Mouse (Mus musculus) MEL (cell line): ENCODE results near the gene Napepld. TPM values are rescaled to one million over a fixed set of nuclear protein-coding genes. Genes with fewer than 3 reads are reported as not detected.

Source experiments
- DNase-seq: peaks from one replicate; pipeline ENCODE4 v3.0.0; 2011; ENCODE audit warnings: low read depth, low spot score
- H3K27ac ChIP-seq: 2 replicates; pipeline ENCODE4 v1.5.1; 2012; ENCODE audit warnings: low read depth, mild to moderate bottlenecking, control low read depth, low read length, moderate library complexity; ENCODE audit not compliant: control insufficient read depth
- H3K27me3 ChIP-seq, 2 experiments: fragments of 150-350 bp in 1 of 2; sonication (generic) in 1 of 2; 2 replicates each; pipeline ENCODE4 v1.6.1; 2012; ENCODE audit warnings: low read length in 2 of 2, mild to moderate bottlenecking in 2 of 2, improper control_type of control experiment in 1 of 2, moderate library complexity in 1 of 2; ENCODE audit not compliant: insufficient read depth in 2 of 2, control insufficient read depth in 1 of 2
- H3K36me3 ChIP-seq, 2 experiments: 2 replicates each; pipeline ENCODE4 v1.6.1; 2012 to 2014; ENCODE audit warnings: low read length in 2 of 2, improper control_type of control experiment in 1 of 2, inconsistent platforms in 1 of 2, mild to moderate bottlenecking in 1 of 2; ENCODE audit not compliant: insufficient read depth in 2 of 2, control insufficient read depth in 1 of 2
- H3K4me1 ChIP-seq, 2 experiments: fragments of 150-350 bp in 1 of 2; sonication (generic) in 1 of 2; 2 replicates each; pipeline ENCODE4 v1.6.1; 2012; ENCODE audit warnings: low read length in 2 of 2, improper control_type of control experiment in 1 of 2, mild to moderate bottlenecking in 1 of 2; ENCODE audit not compliant: insufficient read depth in 2 of 2, control insufficient read depth in 1 of 2
- H3K4me3 ChIP-seq, 2 experiments: fragments of 150-350 bp in 1 of 2; sonication (generic) in 1 of 2; 2 replicates each; pipeline ENCODE4 v1.5.1; 2012; ENCODE audit warnings: low read depth in 2 of 2, low read length in 2 of 2, mild to moderate bottlenecking in 2 of 2, moderate library complexity in 2 of 2, control low read depth in 1 of 2, improper control_type of control experiment in 1 of 2; ENCODE audit not compliant: control insufficient read depth in 1 of 2, insufficient read depth in 1 of 2
- H3K79me2 ChIP-seq: 2 replicates; pipeline ENCODE4 v1.6.1; 2012; ENCODE audit warnings: mild to moderate bottlenecking, low read length, moderate library complexity; ENCODE audit not compliant: control insufficient read depth, poor library complexity, insufficient read depth
- H3K9ac ChIP-seq: 2 replicates; pipeline ENCODE4 v1.6.1; 2012; ENCODE audit warnings: low read depth, mild to moderate bottlenecking, control low read depth, low read length, moderate library complexity; ENCODE audit not compliant: control insufficient read depth, poor library complexity, severe bottlenecking
- H3K9me3 ChIP-seq: fragments of 150-350 bp; sonication (generic); replicated peaks from 2 replicates; pipeline ENCODE4 v1.6.1; 2012; ENCODE audit warnings: mild to moderate bottlenecking, low read length, improper control_type of control experiment, moderate library complexity; ENCODE audit not compliant: insufficient read depth
- BHLHE40 ChIP-seq: IDR thresholded peaks from 2 replicates; pipeline ENCODE4 v1.6.1; 2012; ENCODE audit warnings: low read depth, mild to moderate bottlenecking, inconsistent platforms, low read length, improper control_type of control experiment, borderline replicate concordance
- CTCF ChIP-seq, 3 experiments: IDR thresholded peaks in 2 of 3; conservative IDR thresholded peaks in 1 of 3; 2 replicates each; pipeline ENCODE4 v1.5.1; 2011 to 2012; ENCODE audit warnings: low read length in 3 of 3, low read depth in 2 of 3, mild to moderate bottlenecking in 2 of 3, improper control_type of control experiment in 1 of 3, inconsistent platforms in 1 of 3, mixed read lengths in 1 of 3, moderate library complexity in 1 of 3; ENCODE audit not compliant: control insufficient read depth in 1 of 3, insufficient read depth in 1 of 3, poor library complexity in 1 of 3, severe bottlenecking in 1 of 3
- E2F4 ChIP-seq: IDR thresholded peaks from 2 replicates; pipeline ENCODE4 v1.6.1; 2011; ENCODE audit warnings: low read depth, low read length, improper control_type of control experiment, borderline replicate concordance
- ELF1 ChIP-seq: IDR thresholded peaks from 2 replicates; pipeline ENCODE4 v1.6.1; 2014; ENCODE audit warnings: low read depth, mild to moderate bottlenecking, inconsistent platforms, low read length, improper control_type of control experiment, moderate library complexity
- EP300 ChIP-seq, 2 experiments: IDR thresholded peaks; 2 replicates each; pipeline ENCODE4 v1.6.1; 2011; ENCODE audit warnings: improper control_type of control experiment in 2 of 2, low read length in 2 of 2, low read depth in 1 of 2, mild to moderate bottlenecking in 1 of 2
- JUND ChIP-seq: IDR thresholded peaks from 2 replicates; pipeline ENCODE4 v1.6.1; 2011; ENCODE audit warnings: low read depth, mild to moderate bottlenecking, improper control_type of control experiment, low read length
- MAX ChIP-seq: IDR thresholded peaks from 2 replicates; pipeline ENCODE4 v1.6.1; 2011; ENCODE audit warnings: low read length, improper control_type of control experiment
- MAZ ChIP-seq: IDR thresholded peaks from 2 replicates; pipeline ENCODE4 v1.6.1; 2012; ENCODE audit warnings: low read depth, mild to moderate bottlenecking, inconsistent platforms, low read length, improper control_type of control experiment
- MYB ChIP-seq: IDR thresholded peaks from 2 replicates; pipeline ENCODE4 v1.6.1; 2011; ENCODE audit warnings: mild to moderate bottlenecking, low read depth, low read length, improper control_type of control experiment
- MYC ChIP-seq: IDR thresholded peaks from 2 replicates; pipeline ENCODE4 v1.6.1; 2011; ENCODE audit warnings: low read depth, mild to moderate bottlenecking, low read length, improper control_type of control experiment, moderate library complexity
- NELFE ChIP-seq: IDR thresholded peaks from 2 replicates; pipeline ENCODE4 v1.6.1; 2011; ENCODE audit warnings: low read depth, low read length, improper control_type of control experiment
- NRF1 ChIP-seq: IDR thresholded peaks from 2 replicates; pipeline ENCODE4 v1.6.1; 2014; ENCODE audit warnings: low read depth, mild to moderate bottlenecking, inconsistent platforms, low read length, improper control_type of control experiment, moderate library complexity; ENCODE audit not compliant: poor library complexity, insufficient read depth, severe bottlenecking
- POLR2AphosphoS2 ChIP-seq: IDR thresholded peaks from 2 replicates; pipeline ENCODE4 v1.6.1; 2011; ENCODE audit warnings: low read length, improper control_type of control experiment
- RCOR1 ChIP-seq: IDR thresholded peaks from 2 replicates; pipeline ENCODE4 v1.6.1; 2012; ENCODE audit warnings: low read depth, mild to moderate bottlenecking, inconsistent platforms, low read length, improper control_type of control experiment
- SIN3A ChIP-seq: IDR thresholded peaks from 2 replicates; pipeline ENCODE4 v1.6.1; 2012; ENCODE audit warnings: low read length, improper control_type of control experiment, inconsistent platforms
- SMC3 ChIP-seq: IDR thresholded peaks from 2 replicates; pipeline ENCODE4 v1.6.1; 2011; ENCODE audit warnings: low read depth, low read length, improper control_type of control experiment
- UBTF ChIP-seq: IDR thresholded peaks from 2 replicates; pipeline ENCODE4 v1.6.1; 2012; ENCODE audit warnings: low read depth, mild to moderate bottlenecking, inconsistent platforms, low read length, improper control_type of control experiment, moderate library complexity, borderline replicate concordance; ENCODE audit not compliant: insufficient read depth
- USF1 ChIP-seq: IDR thresholded peaks from 2 replicates; pipeline ENCODE4 v1.6.1; 2014; ENCODE audit warnings: low read depth, mild to moderate bottlenecking, inconsistent platforms, low read length, improper control_type of control experiment, moderate library complexity
- ZMIZ1 ChIP-seq: IDR thresholded peaks from 2 replicates; pipeline ENCODE4 v1.6.1; 2012; ENCODE audit warnings: low read depth, mild to moderate bottlenecking, inconsistent platforms, low read length, improper control_type of control experiment, moderate library complexity
- ZNF384 ChIP-seq: IDR thresholded peaks from 2 replicates; pipeline ENCODE4 v1.6.1; 2012; ENCODE audit warnings: low read depth, mild to moderate bottlenecking, inconsistent platforms, low read length, improper control_type of control experiment
- polyA plus RNA-seq, 2 experiments: library from polyadenylated mRNA; stranded (reverse) in 1 of 2; unstranded in 1 of 2; fragments of >175 nt in 1 of 2; fragments of >200 nt in 1 of 2; gene quantifications; 2 replicates each; pipeline versions ENCODE4 v1.2.1 to v1.2.4; 2012; ENCODE audit warnings: low replicate concordance in 2 of 2, low read depth in 1 of 2; ENCODE audit not compliant: insufficient read length in 2 of 2, insufficient read depth in 1 of 2, missing spikeins in 1 of 2
- total RNA-seq: library from RNA; depleted of rRNA; stranded (reverse); fragments of 300-350 nt; gene quantifications from 2 replicates; pipeline ENCODE4 v1.2.3, GENCODE M21; 2012

The Napepld gene
- total and polyA plus RNA-seq, 3 experiments = 1.5 to 3.0 TPM; not detected in 1

DNA sequence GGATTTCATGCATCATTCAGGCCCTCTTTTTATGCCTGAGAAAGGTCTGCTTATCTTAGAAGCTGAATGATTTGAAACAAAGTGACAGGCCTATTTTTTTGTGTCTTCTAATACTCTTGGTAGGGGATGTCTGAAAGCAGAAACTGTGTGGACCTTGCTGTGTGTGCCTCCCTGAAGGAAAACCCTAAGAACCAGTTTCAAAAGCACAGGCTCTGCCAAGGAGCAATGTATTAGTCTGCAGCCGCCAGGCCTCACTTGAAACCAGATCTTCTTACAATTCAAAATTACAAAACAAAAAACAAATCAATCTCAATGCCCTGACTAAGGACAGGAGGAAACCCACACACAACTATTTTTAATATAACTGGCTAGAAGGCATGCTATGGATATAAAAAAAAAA lies 23.2 kb upstream of the Napepld start:
- TF ChIP-seq ELF1 (no peak), SIN3A (no peak), POLR2AphosphoS2 (no peak), NRF1 (no peak), UBTF (no peak), RCOR1 (no peak), E2F4 (no peak)
- Histone ChIP-seq H3K9me3 (no peaks in the 10 kb centered on the region), H3K9ac (no peak overlapping the region), H3K27me3 (no peaks in the 10 kb centered on the region), H3K27ac (no peak overlapping the region), H3K4me1 (no peaks in the 10 kb centered on the region), H3K79me2 (no peaks in the 10 kb centered on the region), H3K4me3 (no peak overlapping the region), H3K36me3 (no peaks in the 10 kb centered on the region)
- no peak for DNase-seq

DNA sequence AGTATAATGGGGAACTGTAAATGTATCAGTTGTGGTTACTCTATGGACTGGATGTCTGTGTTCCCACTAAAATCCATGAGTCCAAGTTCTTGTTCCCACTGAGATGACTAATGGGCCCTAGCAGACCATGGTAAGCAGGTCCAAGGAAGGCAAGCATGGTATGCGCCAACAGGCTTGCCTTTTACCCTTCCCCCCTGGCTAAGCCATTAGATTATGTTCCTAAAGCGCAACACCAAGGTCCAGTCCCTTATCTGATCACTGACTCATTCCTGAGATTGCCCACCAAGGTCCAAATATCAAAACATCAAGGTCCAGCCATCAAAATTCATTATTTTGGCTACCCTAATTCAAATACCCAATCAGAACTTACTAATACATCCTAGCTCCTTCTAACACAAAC lies 18.0 kb upstream of the Napepld start:
- H3K27ac ChIP-seq = no peak overlapping the region
- TF ChIP-seq MAZ (no peak), MYB (no peak)
- no peak for DNase-seq
- no peak overlapping the region for H3K4me3 ChIP-seq
- H3K9ac ChIP-seq = no peak overlapping the region
- peaks cover 2 to 7% of the 10 kb centered on the region in 2 experiments; a peak in 2 of 4 replicates for H3K4me1 ChIP-seq
- H3K9me3 ChIP-seq = no peaks in the 10 kb centered on the region
- H3K36me3 ChIP-seq = peaks cover 0 to 7% of the 10 kb centered on the region in 2 experiments; a peak in 2 of 4 replicates
- no peaks in the 10 kb centered on the region for H3K27me3 ChIP-seq
- no peaks in the 10 kb centered on the region for H3K79me2 ChIP-seq

GRCm38 (mm10) chr5:21718546-21718945 lies 17.4 kb upstream of the Napepld start:
- TF ChIP-seq E2F4 (no peak), MAZ (no peak), CTCF (IDR thresholded peaks at IDR 0.05 in 2 of 3, conservative IDR thresholded peaks at IDR 0.05 in 1 of 3; ENCODE audit: control insufficient read depth in 1 of 3, insufficient read depth in 1 of 3, low read depth in 2 of 3, low read length in 3 of 3, poor library complexity in 1 of 3, severe bottlenecking in 1 of 3) (no peak), MYB (no peak), SMC3 (no peak), USF1 (no peak), JUND (no peak), NELFE (no peak), ZNF384 (no peak), MYC (no peak), ZMIZ1 (no peak), BHLHE40 (no peak), EP300 (IDR thresholded peaks at IDR 0.05; ENCODE audit: low read depth in 1 of 2, low read length in 2 of 2) (no peak), MAX (no peak)
- H3K36me3 ChIP-seq = peaks cover 0 to 8% of the 10 kb centered on the region in 2 experiments; a peak in 2 of 4 replicates
- H3K4me3 ChIP-seq = no peak overlapping the region
- H3K27me3 ChIP-seq = no peaks in the 10 kb centered on the region
- no peak overlapping the region for H3K27ac ChIP-seq
- H3K9me3 ChIP-seq = no peaks in the 10 kb centered on the region
- no peaks in the 10 kb centered on the region for H3K79me2 ChIP-seq
- no peak overlapping the region for H3K9ac ChIP-seq
- H3K4me1 ChIP-seq = peaks cover 3 to 11% of the 10 kb centered on the region in 2 experiments; a peak in 3 of 4 replicates
- DNase-seq = no peak
